Mouse (Mus musculus) thymus, postnatal 36 days (tissue): ENCODE data around the gene C530025M09Rik.
A peak's percentile ranks its signal among the peaks of the same experiment; 100 is the strongest.

ENCODE experiments used
- DNase-seq, 2 experiments: peaks; one replicate each; pipeline ENCODE4 v3.0.0; 2022; ENCODE audit warnings: mixed read lengths in 2 of 2

The C530025M09Rik gene

DNA sequence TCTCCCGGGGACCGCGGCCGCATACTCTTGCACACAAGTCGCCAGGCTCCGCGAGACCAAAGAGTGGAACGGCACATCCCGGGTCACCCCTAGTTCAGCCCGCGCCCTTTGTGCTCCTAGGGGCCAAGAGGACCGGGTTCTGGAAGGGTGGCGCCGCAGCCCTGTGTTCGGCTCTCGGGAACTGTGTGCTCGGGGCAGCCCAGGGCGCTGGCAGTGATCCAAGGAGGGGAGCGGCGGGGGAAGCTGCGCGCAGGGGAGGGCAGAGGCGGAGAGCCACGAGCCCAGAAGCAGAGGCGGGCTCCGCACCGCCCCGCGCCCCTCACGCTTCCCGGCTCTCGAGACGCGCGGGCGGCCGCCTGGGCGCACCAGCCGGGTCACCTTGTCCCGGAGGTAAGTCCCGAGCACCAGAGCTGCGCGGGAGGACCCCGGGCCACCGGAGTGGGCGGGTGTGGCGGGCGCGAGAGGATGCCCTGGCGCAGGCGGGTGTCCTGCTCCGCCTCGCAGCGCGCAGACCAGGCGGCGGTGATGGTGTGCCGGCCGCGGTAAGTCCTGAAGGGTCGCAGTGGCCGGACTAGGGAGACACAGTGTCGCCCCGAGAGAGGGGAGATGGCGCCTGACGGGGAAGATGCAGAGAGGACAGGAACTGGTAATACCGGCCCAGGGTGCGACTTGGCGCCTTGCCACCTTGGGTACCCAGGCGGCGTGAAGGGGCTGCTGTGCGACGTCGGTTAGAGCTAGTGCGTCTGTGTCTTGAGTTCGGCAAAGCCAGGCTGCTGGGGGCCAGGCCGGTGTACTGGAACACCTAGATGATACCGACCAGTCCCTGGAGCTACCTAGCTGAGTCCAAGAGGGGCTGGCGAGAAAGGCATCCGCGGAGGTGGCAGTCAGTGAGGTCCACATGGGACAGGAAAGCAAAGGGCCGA lies at the start of gene C530025M09Rik:
C530025M09Rik (minus strand) TSS at position 678 of the 923 bp plus-strand sequence.
- peak; percentile 1 to 7 for DNase-seq

DNA sequence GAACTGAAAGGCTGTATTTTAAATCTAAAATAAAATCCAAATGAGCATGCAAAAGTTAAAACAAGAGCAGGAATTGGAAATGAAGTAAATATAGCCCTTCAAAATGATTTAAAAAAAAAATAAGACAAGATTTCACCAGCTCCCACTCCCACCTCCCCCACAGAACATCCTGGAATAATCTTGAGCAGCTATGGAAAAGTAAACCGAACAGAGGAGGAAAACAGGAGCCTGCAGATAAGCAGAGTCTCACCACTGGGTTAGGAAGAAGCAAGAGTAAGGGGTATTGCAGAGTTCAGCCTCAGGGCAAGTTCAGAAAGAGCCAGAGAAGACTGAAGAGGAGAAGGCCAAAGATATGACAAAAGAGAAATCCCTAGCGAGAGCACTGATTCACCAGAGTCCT lies 46.9 kb upstream of the C530025M09Rik start:
- no peak for DNase-seq

DNA sequence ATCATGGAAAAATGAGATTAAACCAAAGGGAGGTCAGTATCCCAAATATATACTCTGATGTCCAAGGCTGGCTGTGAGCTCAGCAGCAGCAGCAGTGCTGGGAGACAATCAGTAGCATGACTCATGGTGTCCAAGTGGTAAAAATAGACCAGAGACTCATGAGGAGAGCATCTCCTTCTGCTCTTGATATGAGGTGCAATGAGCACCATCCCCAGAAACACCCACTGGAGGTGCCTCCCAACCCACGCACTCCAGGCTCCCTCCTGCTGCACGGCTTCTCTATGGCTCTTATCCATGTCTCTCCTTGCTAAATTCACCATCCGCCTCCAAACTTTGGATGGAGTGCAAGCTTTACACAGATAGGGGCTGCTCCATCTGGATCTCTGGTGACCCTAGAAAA lies 42.3 kb upstream of the C530025M09Rik start:
- DNase-seq = no peak

DNA sequence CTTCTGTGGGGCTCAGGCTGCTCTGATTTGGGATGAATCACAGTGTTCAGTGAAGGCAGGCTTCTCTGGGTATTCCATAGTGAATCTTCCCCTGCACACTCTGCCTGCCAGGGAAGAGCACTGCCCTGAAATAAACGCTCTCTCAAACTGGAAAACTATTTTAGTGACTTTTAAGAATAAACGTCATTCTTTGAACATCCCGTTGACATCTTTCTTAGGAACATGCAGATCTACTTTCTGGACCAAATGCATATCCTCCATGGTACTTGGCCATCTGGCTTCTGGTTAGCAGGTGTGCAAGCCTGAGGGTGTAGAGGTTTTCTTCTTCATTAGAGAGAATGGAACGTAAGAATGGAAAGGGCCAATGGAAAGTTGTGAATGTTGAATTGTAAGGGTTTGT lies 41.5 kb upstream of the C530025M09Rik start:
- no peak for DNase-seq

DNA sequence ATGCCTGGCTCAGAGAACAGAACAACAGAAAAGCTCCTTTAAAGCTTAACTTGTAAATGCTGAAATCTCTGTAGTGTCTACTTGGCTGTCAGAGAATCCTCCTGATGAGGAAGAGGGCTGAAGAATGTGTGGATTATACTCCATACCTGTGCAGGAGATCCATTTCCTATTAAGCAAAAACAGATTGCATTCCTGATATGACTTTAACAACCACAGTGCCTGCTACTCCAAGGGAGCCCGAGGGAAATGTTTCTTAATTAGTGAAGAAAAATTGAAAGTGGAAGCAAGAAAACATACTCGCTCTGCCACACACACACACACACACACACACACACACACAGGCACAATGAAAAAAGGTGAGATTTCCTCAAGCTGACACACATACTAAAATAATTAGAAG lies 39.5 kb upstream of the C530025M09Rik start:
- DNase-seq = no peak

DNA sequence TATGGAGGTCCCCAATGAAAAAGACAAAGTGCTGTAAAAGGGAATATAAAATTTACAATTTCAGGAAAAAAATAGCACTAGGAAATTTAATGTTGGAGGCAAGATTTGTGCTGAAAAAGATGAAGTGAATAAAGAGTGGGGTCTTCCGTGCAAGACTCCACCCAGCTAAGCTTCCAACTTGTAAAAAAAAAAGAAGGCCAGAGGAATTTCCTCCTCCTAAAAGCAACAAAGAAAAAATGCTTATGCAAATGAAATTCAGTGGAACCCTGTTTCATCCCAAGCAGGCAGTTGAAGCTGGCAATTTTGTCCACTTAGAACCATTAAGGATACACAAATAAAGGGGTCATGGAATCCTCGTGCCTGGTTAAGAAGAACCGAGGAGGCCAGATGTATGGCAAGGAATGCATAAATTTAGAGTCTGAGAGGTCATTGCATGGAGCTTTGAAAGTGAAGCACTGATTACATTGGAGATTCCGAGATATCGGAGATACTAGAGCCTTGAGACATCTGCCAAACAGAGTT lies 35.0 kb upstream of the C530025M09Rik start:
- no peak for DNase-seq

DNA sequence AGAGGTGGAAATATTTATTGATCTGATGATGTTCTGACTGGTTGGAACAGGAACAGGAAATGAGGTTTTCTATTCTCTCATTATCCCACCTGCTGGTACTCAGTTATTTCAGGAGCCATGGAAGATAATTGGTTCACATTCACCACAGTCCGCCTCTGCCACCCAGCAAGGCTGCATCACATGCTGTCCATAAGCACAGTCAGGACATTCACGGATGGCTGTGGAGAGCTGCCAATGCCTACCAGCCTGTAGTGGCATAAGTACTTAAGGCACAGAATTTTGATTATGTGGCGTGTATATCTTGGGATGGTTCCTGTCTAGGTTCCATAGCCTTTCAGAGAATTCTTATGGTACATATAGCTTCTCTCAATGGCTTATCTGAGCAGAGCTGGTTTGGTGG lies 30.0 kb upstream of the C530025M09Rik start:
- no peak for DNase-seq

DNA sequence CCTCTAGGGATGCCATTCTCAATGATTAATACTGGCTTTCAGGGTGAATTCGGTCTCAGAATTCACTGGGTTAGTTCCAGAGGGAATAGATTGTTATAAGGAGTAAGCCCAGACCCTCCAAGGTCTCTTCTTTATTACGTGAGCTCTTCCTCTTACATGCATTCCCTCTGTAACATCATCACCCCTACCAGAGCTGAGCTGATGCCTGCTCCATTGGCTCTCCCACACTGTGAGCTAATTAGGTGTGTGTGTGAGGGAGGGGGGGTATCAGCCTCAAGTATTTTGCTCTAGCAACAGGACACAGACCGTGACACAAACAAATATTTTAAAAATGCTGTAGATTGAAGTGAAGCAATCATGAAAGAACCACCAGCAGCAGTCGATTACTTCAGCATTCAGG lies 17.8 kb upstream of the C530025M09Rik start:
- no peak for DNase-seq

DNA sequence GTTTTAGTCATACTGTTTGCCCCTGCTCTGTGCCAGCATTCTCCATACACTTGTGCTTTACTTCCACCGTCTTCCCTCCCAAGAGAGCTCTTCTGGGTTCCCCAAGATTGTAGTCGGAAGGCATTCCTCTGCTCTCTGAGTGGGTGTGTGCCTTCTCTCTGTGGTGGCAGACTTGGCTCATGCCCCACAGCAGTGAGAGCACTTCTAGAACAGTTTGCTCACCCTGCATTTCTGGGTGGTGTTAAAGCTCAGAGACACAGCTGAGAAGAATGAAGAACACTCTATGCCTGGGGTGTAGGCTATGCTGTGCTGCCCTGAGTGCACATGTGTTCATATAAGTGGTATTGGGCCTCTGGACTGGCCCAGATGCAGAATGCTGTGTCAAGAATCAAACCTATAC lies 13.6 kb upstream of the C530025M09Rik start:
- DNase-seq = no peak

DNA sequence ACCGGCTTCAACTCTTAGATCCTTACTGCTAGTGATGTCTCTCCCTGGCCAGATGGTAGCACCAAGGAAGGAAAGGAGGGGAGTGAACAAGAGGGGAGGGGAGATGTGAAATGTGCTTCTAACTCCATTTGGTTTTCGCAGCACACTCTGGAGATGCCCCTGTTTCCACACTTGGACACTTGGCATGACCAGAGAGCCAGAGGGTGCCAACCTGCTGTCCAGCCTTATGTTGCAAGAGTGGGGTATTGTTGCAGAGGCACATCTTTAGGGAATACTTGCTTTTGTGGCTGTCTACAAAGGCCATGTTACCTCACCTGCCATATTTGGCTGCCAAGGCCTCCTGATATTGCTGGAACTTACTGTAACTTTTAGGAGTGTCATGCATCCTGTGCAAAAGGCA lies 8.7 kb upstream of the C530025M09Rik start:
- no peak for DNase-seq

DNA sequence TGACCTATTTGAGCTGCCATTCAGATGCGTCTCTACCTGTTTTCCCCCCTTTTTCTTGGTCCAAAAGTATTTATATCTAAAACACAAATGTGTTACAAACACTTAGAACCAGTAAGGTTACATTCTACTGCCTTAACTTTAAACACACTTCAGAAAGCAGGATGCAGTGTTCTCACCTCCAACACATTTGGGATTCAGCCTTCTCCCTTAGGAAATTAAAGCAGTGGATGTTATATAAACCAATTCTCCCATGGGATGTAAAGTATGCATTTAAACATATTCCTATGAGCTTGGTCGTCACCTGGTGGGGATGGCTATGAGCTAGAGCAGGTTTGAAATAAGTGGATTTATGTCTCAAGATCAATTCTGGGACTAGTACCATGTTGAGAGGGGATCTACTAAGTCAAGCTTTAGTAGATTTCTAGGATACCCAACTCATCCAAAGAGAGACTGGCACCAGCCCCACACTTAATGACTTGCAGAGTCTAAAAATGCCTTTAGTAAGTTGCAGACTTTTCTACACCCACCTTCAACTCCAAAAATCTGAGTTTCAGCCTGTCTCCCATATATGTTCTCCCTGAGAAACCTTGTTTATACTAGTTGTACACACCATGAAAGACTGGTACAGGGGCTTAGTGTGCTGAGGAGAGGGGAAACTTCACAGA lies 5.6 kb upstream of the C530025M09Rik start:
- DNase-seq = no peak

DNA sequence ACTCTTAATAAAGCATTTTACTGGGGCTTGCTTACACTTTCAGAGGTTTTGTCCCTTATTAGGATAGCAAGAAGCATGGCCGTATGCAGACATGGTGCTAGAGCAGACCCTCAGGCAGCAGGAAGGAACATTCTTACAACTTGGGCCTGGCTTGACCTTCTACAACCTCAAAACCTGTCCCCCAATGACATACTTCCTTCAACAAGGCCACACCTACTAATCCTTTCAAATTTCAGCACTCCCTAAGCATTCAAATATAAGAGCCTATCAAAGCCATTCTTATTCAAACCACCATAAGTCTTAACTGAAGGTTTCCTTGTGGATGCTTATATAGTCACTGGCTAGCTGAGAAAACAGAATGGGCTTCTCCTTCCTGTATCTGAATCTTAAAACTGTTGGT lies 4.1 kb upstream of the C530025M09Rik start:
- DNase-seq = no peak

DNA sequence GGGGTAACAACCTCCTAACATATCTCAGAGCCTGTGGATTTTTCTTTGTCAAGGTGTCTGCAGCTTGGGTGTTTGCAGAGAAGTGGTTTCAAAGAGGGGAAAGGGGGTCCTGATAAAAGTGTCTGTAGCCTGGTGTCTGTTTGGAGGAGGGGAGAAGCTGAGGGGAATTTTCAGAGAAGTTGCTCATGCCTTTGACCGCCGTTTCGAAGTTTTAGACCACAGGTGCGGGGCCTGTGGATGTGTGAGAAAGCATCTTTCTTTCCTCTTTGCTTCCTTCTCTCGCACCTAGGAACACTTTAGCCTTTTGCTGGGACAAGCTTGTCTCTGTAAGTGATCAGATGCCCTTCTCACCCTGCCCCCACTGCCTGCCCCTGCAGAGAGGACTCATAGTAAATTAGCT lies 1.3 kb upstream of the C530025M09Rik start:
- no peak for DNase-seq

DNA sequence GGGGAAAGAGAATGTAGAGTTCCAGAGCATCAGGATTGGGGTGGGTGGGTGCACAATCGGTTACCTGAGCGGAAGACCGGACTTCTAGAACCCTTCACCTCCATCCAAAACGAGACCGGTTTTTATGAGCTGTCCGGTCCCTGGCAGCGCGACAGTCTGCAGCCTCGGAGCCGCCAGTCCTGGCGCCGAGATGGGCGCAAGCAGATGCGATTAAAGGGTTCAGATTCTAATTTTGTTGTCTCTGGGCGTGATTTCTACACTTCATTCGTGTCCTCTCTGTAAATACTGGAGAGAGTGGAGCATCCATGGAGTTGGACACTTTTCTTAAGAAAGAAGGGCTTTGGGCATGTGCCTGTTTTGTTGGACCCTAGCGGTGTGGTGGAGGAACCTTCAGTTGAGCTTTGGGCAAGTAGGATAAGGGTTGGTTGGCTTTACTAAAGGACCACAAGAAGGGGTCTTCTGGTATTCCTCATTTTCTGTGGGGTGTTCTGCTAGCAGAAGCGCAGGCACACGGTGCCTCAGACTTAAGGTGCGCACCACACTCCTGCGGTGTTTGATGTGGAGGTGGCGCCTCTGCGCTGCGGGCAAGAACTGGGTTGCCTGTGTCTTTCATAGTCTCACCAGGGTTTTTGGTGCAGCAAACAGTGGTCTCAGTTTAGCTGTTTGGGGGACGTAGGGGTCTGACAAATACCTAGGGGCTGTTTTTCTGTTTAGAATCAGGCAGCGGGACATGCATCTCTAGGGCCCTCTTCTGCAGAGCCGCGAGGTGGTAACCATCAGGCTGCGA lies 639 bp upstream of the C530025M09Rik start:
- no peak for DNase-seq

DNA sequence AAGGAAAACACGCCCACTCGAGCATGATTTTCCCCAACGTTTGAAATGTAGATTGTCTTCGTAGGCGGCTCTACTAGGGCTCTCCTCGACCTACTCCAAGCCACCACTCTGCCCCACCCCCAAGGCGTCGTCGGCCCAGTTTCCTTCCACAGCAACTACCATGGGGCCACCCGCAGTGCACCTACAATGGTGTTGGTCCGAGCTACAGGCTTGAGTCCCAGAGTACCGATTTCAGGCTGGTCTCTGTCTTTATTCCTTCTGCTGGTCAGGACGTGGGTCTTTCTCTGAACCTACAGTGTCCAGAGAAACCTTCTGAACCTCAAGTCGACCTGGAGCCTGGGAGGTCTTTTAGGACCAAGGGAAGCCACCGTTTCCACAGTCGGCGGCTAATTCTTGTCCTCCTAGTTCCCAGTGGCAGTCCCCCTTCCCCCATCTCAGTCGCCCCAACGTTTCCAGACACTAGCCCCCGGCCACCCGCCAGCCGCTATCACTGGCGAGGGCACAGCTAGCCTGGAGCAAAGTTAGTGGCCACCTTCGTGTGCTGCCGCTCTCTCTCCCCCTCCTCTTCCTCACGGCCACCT lies 968 bp downstream of the C530025M09Rik start:
- no peak for DNase-seq

DNA sequence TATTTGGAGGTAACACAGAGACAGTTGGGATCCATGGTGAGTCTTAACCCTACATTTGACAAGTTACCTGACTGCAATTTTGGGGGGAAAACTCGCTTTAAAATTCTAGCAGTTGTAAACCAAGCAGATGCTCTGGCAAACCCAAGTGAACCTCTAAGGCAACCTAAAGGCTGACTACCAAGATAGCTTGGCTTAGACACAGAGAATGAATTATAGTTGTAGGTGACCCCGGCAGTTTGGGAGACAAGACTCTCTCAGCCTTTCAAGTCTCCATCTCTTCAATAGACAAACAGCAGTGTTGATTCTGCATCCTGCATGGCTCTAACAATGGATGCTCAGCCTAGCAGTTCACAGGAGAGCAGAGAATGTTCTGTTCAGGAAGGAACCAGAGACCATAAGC lies 2.1 kb downstream of the C530025M09Rik start, which contains the start of gene Syndig1:
Syndig1 (plus strand) TSS at position 301 of the 400 bp plus-strand sequence.
- no peak for DNase-seq

DNA sequence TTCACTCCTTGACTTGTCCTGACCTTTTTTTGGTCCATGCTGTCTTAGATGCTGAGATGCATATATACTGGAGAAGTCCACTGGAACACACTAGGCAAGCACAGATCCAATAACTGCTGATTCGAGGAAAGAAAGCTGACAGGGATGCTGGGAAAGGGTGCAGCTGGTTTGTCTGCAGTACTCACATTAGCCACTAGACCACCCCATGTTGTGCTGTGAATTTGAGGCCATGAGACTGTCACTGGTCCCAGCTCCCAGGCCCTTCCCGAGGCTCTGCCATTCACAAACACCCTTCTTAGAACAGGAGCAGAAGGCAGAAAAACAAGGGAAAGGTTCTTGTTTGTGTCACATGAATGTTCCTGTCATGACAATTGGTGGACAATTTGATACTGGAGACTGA lies 10.8 kb downstream of the C530025M09Rik start:
- DNase-seq = no peak

DNA sequence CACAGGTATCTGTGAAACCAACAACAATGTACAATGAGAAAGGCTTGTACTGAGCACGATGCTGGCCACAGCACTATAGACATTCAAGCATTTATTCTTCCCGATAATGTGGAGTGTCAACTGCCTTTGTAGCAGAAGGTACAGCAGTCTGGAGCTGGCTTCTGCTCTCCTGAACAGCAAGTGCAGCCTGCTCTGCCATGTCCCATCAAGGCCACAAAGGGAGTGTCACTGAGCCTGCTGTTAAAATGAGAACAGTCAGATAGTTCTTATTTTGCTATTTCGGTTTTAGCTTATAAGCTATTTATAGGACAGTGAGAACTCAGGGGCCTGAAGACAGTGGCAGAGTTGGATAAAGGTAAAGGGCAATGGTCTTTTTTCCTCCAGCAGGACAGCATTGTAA lies 11.3 kb downstream of the C530025M09Rik start:
- DNase-seq = no peak

DNA sequence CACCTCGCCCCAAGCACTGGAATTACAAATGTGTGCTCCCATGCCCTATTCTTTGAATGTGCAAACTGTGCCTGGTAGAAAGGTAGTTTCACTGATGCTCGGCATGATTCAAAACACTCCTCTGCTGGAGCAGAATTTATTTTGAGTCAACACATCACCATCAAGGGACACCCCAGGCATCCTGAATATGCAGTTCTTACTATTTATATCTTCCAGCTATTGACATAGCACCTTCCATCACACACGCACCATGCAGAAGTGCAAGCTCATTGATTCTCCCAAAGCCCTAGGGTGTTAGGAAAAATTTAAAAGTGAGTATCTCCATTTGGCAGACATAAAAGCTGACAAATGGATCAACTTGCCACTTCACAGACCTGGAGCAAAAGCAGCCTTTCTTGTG lies 12.6 kb downstream of the C530025M09Rik start:
- DNase-seq = no peak

DNA sequence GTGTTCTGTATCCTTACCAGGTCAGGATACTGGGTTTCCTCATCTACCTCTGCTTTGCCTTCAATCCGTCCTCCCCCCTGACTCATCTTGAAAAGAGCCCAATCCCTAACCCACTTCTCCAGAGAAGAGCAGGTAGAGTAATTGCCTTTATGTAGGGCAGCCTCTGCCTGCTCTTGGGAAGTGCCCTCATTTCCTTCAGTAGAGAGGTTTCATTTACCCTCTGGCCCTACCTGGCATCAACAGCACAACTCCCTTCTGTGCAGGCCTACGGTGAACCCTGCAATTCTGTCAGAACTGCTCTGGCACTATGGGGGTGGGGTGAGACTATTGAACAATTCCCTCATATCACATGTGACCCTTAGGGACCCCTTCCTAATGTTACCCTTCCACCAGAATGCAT lies 18.1 kb downstream of the C530025M09Rik start:
- no peak for DNase-seq

DNA sequence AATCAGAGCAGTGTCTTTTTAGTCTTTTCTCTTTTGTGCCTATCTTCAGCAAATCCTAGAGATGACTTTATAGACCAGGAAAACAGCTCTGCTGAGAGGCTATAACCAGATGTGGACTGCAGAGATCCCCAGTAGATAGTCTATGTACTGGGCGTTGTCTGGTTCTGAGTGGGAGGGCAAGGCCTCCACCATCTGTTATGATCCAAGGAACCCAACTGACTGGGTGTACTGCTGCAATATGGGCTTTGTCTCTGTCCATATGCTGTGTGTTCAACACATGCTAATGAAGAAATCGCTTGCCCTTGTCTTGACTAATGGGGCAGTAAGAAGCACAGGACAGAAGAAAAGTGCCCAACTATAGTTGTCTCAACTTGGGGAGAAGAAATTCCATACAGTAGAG lies 25.8 kb downstream of the C530025M09Rik start:
- DNase-seq = no peak

DNA sequence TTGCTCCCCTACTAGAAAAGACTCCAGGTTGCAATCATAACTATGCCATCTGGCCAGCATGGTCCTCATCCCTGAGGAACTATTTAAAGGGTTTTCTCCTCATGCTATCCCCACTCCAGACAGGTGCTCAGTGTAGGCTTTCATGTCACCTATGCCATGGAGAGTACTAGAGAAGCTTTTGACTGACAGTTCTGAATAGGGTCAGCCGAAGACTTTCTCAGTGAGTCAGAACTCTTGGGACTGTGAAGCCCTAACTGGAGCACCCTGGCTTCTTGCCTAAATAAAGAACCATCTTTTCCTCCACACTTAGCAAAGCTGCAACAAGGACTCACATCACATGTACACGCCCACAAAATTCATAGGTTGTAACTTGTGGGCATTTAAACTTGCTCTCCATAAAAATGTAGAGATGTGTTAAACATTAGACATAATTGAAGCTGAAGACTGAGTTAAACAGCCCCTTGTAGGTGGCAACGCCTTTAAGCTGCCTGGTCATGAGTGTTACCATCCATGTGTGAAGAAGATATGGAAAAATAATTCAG lies 26.3 kb downstream of the C530025M09Rik start:
- no peak for DNase-seq
